Mouse (Mus musculus) right cerebral cortex, adult 18-20 months (tissue): ENCODE results near the gene Dpp7.
A peak's percentile ranks its signal among the peaks of the same experiment; 100 is the strongest.

Experiments
- DNase-seq: peaks from one replicate; pipeline ENCODE4 v3.0.0; 2022; ENCODE audit warnings: mixed read lengths

Gene Dpp7

GRCm38 (mm10) chr2:25365091-25365761 lies 9.1 kb upstream of the Dpp7 start, which contains the start of gene Uap1l1:
Gene Uap1l1 (minus strand): TSS chr2:25365682.
- peak; percentile 66 for DNase-seq

GRCm38 (mm10) chr2:25364761-25365090 lies 8.6 kb upstream of the Dpp7 start:
- DNase-seq, result no peak

- DNase-seq, result no peak
Measured at GRCm38 (mm10) chr2:25364313-25364712, 8.2 kb upstream of the Dpp7 start.

- no peak for DNase-seq
Measured at GRCm38 (mm10) chr2:25363478-25364178, 7.5 kb upstream of the Dpp7 start.

GRCm38 (mm10) chr2:25359848-25360247 lies 3.7 kb upstream of the Dpp7 start:
- no peak for DNase-seq

GRCm38 (mm10) chr2:25355419-25356066 lies 616 bp downstream of the Dpp7 start:
- no peak for DNase-seq

GRCm38 (mm10) chr2:25354211-25354610 lies 1.9 kb downstream of the Dpp7 start:
- no peak for DNase-seq

GRCm38 (mm10) chr2:25350701-25351100 lies 5.5 kb downstream of the Dpp7 start:
- DNase-seq, result no peak

- no peak for DNase-seq
Measured at GRCm38 (mm10) chr2:25349499-25349898, 6.7 kb downstream of the Dpp7 start.

GRCm38 (mm10) chr2:25348162-25348561 lies 8.0 kb downstream of the Dpp7 start:
- no peak for DNase-seq

GRCm38 (mm10) chr2:25338303-25338702 lies 17.9 kb downstream of the Dpp7 start:
- no peak for DNase-seq

- DNase-seq, result no peak
Measured at GRCm38 (mm10) chr2:25333569-25333968, 22.6 kb downstream of the Dpp7 start.

GRCm38 (mm10) chr2:25332286-25333160 lies 23.6 kb downstream of the Dpp7 start, which contains the start of gene Man1b1:
Gene Man1b1 (plus strand): TSS chr2:25332338.
- DNase-seq, result peak; percentile 99

GRCm38 (mm10) chr2:25331470-25331869 lies 24.7 kb downstream of the Dpp7 start:
- no peak for DNase-seq

GRCm38 (mm10) chr2:25328440-25328839 lies 27.7 kb downstream of the Dpp7 start:
- no peak for DNase-seq

- no peak for DNase-seq
Measured at GRCm38 (mm10) chr2:25326036-25326435, 30.1 kb downstream of the Dpp7 start.

GRCm38 (mm10) chr2:25320084-25320483 lies 36.1 kb downstream of the Dpp7 start:
- no peak for DNase-seq

GRCm38 (mm10) chr2:25318971-25319773 lies 37.0 kb downstream of the Dpp7 start, which contains the start of gene Grin1:
Gene Grin1 (minus strand): TSS chr2:25319187.
- DNase-seq, result peak; percentile 93

GRCm38 (mm10) chr2:25318119-25318966 lies 37.8 kb downstream of the Dpp7 start:
- DNase-seq, result peak; percentile 74

GRCm38 (mm10) chr2:25311491-25311891 lies 44.7 kb downstream of the Dpp7 start:
- DNase-seq, result no peak

- no peak for DNase-seq
Measured at GRCm38 (mm10) chr2:25310969-25311368, 45.2 kb downstream of the Dpp7 start.
